Mouse (Mus musculus) liver (tissue): ENCODE results near the gene Nudt21.

ENCODE experiments used
- DNase-seq: peaks from one replicate; pipeline ENCODE4 v3.0.0-alpha.2; 2020; ENCODE audit warnings: mixed read lengths

Nudt21 gene

GRCm38 (mm10) chr8:94036944-94037524 lies at the start of gene Nudt21, which contains the start of gene Ogfod1:
Nudt21 (minus strand) TSS chr8:94037031.
Ogfod1 (plus strand) TSS chr8:94037198.
- peak; percentile 95 for DNase-seq

GRCm38 (mm10) chr8:94076461-94077192 lies 39.8 kb upstream of the Nudt21 start:
- DNase-seq, result no peak

GRCm38 (mm10) chr8:94068793-94069192 lies 32.0 kb upstream of the Nudt21 start:
- DNase-seq, result no peak

GRCm38 (mm10) chr8:94066121-94066863 lies 29.5 kb upstream of the Nudt21 start:
- no peak for DNase-seq

- peak; percentile 55 for DNase-seq
Observed at GRCm38 (mm10) chr8:94057157-94057854, 20.5 kb upstream of the Nudt21 start.

GRCm38 (mm10) chr8:94052696-94053095 lies 15.9 kb upstream of the Nudt21 start:
- DNase-seq, result no peak

GRCm38 (mm10) chr8:94047845-94048244 lies 11.0 kb upstream of the Nudt21 start:
- no peak for DNase-seq

- no peak for DNase-seq
Observed at GRCm38 (mm10) chr8:94037806-94038205, 975 bp upstream of the Nudt21 start.

- DNase-seq, result peak; percentile 85
Observed at GRCm38 (mm10) chr8:94036541-94036940, 290 bp downstream of the Nudt21 start.

GRCm38 (mm10) chr8:94035200-94035599 lies 1.6 kb downstream of the Nudt21 start:
- DNase-seq, result no peak

GRCm38 (mm10) chr8:94033601-94034000 lies 3.2 kb downstream of the Nudt21 start:
- DNase-seq, result no peak

GRCm38 (mm10) chr8:94029701-94030100 lies 7.1 kb downstream of the Nudt21 start:
- no peak for DNase-seq

GRCm38 (mm10) chr8:94023916-94024315 lies 12.9 kb downstream of the Nudt21 start:
- no peak for DNase-seq

- DNase-seq, result no peak
Observed at GRCm38 (mm10) chr8:94013026-94013612, 23.7 kb downstream of the Nudt21 start.

GRCm38 (mm10) chr8:94012013-94012951 lies 24.5 kb downstream of the Nudt21 start, which contains the start of gene Amfr:
Amfr (minus strand) TSS chr8:94012842.
- DNase-seq, result peak; percentile 83

GRCm38 (mm10) chr8:94011076-94012012 lies 25.5 kb downstream of the Nudt21 start:
- DNase-seq, result peak; percentile 62

GRCm38 (mm10) chr8:94010101-94010705 lies 26.6 kb downstream of the Nudt21 start:
- no peak for DNase-seq

GRCm38 (mm10) chr8:94009243-94009845 lies 27.5 kb downstream of the Nudt21 start:
- peak; percentile 33 for DNase-seq

GRCm38 (mm10) chr8:94004139-94004538 lies 32.7 kb downstream of the Nudt21 start:
- DNase-seq, result no peak
